Mouse (Mus musculus) intestine, postnatal 0 days (tissue): ENCODE measurements around the gene Traf3ip1. TPM values are rescaled to one million over a fixed set of nuclear protein-coding genes. Genes with fewer than 3 reads are reported as not detected.

Source experiments
- ATAC-seq: fragments of 200-750 bp; cut with Nextera tagmentation; 2 replicates; pipeline ENCODE4 v1.8.0; 2017; ENCODE audit warnings: mild to moderate bottlenecking, moderate TSS enrichment, moderate library complexity
- H3K27ac ChIP-seq: fragments of 300-500 bp; sonication (generic); 2 replicates; pipeline ENCODE4 v1.5.1; 2014; ENCODE audit warnings: mild to moderate bottlenecking, low read depth, low read length, moderate library complexity
- H3K27me3 ChIP-seq: fragments of 300-500 bp; sonication (generic); replicated peaks from 2 replicates; pipeline ENCODE4 v1.6.1; 2014; ENCODE audit warnings: low read length, mixed read lengths; ENCODE audit not compliant: control insufficient read depth, insufficient read depth
- H3K36me3 ChIP-seq: fragments of 300-500 bp; sonication (generic); 2 replicates; pipeline ENCODE4 v1.6.1; 2014; ENCODE audit warnings: mild to moderate bottlenecking, moderate library complexity; ENCODE audit not compliant: control insufficient read depth, insufficient read depth
- H3K4me1 ChIP-seq: fragments of 300-500 bp; sonication (generic); replicated peaks from 2 replicates; pipeline ENCODE4 v1.6.1; 2014; ENCODE audit warnings: antibody characterized with exemption, low read length, mixed read lengths; ENCODE audit not compliant: control insufficient read depth, insufficient read depth
- H3K4me2 ChIP-seq: fragments of 300-500 bp; sonication (generic); replicated peaks from 2 replicates; pipeline ENCODE4 v1.6.1; 2014; ENCODE audit warnings: low read depth, mild to moderate bottlenecking, moderate library complexity
- H3K4me3 ChIP-seq: fragments of 300-500 bp; sonication (generic); 2 replicates; pipeline ENCODE4 v1.5.1; 2014; ENCODE audit warnings: low read depth, low read length
- H3K9ac ChIP-seq: fragments of 300-500 bp; sonication (generic); 2 replicates; pipeline ENCODE4 v1.6.1; 2014; ENCODE audit warnings: mild to moderate bottlenecking, low read depth, low read length
- H3K9me3 ChIP-seq: fragments of 300-500 bp; sonication (generic); 2 replicates; pipeline ENCODE4 v1.6.1; 2016; ENCODE audit warnings: mixed run types; ENCODE audit not compliant: control insufficient read depth
- CTCF ChIP-seq: sonication (generic); IDR thresholded peaks from 2 replicates; pipeline ENCODE4 v1.5.1; 2016; ENCODE audit warnings: low read depth, mild to moderate bottlenecking, control low read depth, antibody characterized with exemption, moderate library complexity
- WGBS: fragments of 180-500 bp; shearing (Covaris S2); extraction: QIAGEN DNeasy Blood & Tissue Kit; methylation state at CpG from one replicate; pipeline ENCODE4 v1.1.7; 2014; 5-methylcytosine and 5-hydroxymethylcytosine counted together
- polyA plus RNA-seq: library from polyadenylated mRNA; unstranded; fragments of >200 nt; fragmentation: Nextera tagmentation; extraction: Ambion mirVana; gene quantifications from 2 replicates; pipeline ENCODE4 v1.2.1, GENCODE M21; 2015

The Traf3ip1 gene
- polyA plus RNA-seq, 1 experiment from 2014 or later = 3.7 TPM

DNA sequence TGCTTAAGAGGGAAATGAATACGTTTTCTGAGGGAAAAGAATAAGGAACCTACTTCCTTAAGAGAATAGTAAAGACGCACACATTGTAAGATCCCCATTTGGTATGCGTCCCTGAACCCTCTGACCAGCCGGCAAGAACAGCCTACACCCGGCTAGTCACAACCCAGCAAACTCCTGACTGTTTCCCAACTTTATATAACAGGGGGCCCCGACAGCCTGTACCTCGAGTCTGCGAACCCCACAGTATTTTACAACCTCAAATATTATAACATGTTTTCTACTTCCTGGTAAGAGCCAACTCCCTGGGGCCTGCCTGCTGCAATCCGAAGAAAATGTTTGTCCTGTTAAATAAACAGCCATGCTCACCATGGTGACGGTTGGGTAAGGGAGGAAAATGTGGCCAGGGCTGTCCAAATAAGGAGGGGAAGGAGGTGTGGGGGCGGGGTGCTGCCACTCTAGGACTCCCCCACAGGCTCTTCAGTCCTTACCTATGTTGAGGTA lies 38.1 kb upstream of the Traf3ip1 start:
- Histone ChIP-seq H3K27me3 (no peaks in the 10 kb centered on the region), H3K4me2 (peak overlapping the region; percentile 76), H3K4me1 (peaks cover 24% of the 10 kb centered on the region), H3K9me3 (no peaks in the 10 kb centered on the region), H3K4me3 (peak overlapping the region; percentile 11; the same call in 1 of the 2 replicates), H3K27ac (peak overlapping the region; percentile 97), H3K9ac (peak overlapping the region; percentile 43), H3K36me3 (no peaks in the 10 kb centered on the region)
- peak; percentile 56 for ATAC-seq
- TF ChIP-seq CTCF = no peak
- 2% methylated on average over 11 of the region's 11 CpGs for WGBS

DNA sequence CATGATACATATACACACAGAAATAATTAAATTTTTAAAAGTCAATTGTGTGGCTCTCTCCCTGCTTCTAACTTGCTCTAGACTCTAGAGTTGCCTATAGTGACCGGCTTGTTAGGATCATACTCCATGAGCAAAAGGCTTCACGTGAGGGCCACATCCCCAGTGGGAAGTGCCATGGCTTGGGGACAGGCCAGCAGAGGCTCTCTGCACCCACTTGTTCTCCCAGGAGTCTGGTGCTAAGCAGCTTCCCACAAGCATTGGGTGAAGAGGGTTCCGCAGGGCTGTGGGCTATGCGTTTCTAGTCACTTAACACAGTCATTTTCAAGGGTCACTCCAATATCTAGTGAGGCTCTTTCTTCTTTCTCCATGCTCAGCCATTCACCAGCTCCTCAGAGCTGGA lies 37.3 kb upstream of the Traf3ip1 start:
- TF ChIP-seq CTCF = no peak
- H3K27me3 ChIP-seq = no peaks in the 10 kb centered on the region
- peak overlapping the region; percentile 76 for H3K4me2 ChIP-seq
- peak overlapping the region; percentile 26; the same call in 1 of the 2 replicates for H3K9ac ChIP-seq
- H3K4me1 ChIP-seq = peaks cover 24% of the 10 kb centered on the region
- H3K27ac ChIP-seq = peak overlapping the region; percentile 97
- no peaks in the 10 kb centered on the region for H3K36me3 ChIP-seq
- H3K4me3 ChIP-seq = peak overlapping the region; percentile 83
- ATAC-seq = no peak
- WGBS = 63% methylated on average over 4 of the region's 4 CpGs
- H3K9me3 ChIP-seq = no peaks in the 10 kb centered on the region

DNA sequence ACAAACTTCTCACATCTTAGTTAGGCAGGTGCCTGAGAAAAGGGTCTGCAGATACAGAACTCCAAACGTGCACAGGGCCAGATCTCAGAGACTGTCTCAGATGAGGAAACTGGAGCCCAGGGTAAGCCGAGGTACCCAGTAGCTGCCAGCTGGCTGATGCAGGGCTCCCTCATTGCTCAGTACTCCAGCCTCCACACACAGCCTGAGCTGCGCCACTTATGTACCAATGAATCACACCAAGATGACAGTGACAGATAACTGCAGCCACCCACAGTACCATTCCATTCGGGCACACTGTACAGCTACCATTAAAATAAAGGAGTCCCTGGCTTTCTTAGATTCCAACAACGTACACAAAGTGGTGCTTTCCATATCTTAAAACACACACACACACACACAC lies 36.7 kb upstream of the Traf3ip1 start:
- Histone ChIP-seq H3K27ac (peak overlapping the region; percentile 97), H3K9me3 (no peaks in the 10 kb centered on the region), H3K4me3 (peak overlapping the region; percentile 83), H3K9ac (peak overlapping the region; percentile 82), H3K4me1 (peaks cover 24% of the 10 kb centered on the region), H3K27me3 (no peaks in the 10 kb centered on the region), H3K4me2 (peak overlapping the region; percentile 76), H3K36me3 (no peaks in the 10 kb centered on the region)
- ATAC-seq = no peak
- WGBS = 23% methylated on average over 5 of the region's 5 CpGs
- no peak for TF ChIP-seq CTCF

DNA sequence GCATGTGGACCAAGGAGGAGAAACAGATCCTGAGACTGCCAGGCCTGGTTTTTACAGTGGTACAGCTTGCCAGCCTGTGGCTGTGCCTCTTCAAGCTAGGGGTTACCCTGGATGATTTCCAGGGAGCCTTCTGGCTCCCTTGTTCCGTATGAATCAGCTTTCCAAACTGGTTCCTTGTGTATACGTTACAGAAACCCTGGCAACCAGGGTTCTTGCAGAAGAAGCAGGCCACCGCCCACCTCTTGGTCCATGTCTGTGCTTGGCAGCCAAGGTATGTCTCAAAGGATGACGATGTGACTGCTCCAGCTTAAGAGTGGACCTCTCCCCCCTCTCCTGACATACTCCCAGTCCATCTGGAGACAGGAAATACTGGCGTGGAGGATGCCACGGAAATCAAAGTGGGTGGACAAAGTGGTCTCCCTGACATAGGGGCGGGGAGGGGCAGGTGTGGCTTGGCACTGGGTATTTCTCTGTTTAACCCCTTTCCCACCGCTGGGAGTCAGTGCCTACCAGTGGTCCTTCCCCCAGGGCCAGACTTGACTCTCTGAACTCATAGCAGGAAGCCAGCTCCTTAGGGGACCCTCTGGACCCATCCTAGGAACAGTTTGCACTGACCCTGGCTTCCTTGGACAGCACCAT lies 36.1 kb upstream of the Traf3ip1 start:
- Histone ChIP-seq H3K9me3 (no peaks in the 10 kb centered on the region), H3K4me1 (peaks cover 24% of the 10 kb centered on the region), H3K9ac (peak overlapping the region; percentile 82), H3K4me3 (peak overlapping the region; percentile 83), H3K27ac (peak overlapping the region; percentile 97), H3K4me2 (peak overlapping the region; percentile 76), H3K36me3 (no peaks in the 10 kb centered on the region), H3K27me3 (no peaks in the 10 kb centered on the region)
- WGBS = 3% methylated on average over 8 of the region's 8 CpGs
- peak; percentile 14 for ATAC-seq
- TF ChIP-seq CTCF = peak; percentile 43

DNA sequence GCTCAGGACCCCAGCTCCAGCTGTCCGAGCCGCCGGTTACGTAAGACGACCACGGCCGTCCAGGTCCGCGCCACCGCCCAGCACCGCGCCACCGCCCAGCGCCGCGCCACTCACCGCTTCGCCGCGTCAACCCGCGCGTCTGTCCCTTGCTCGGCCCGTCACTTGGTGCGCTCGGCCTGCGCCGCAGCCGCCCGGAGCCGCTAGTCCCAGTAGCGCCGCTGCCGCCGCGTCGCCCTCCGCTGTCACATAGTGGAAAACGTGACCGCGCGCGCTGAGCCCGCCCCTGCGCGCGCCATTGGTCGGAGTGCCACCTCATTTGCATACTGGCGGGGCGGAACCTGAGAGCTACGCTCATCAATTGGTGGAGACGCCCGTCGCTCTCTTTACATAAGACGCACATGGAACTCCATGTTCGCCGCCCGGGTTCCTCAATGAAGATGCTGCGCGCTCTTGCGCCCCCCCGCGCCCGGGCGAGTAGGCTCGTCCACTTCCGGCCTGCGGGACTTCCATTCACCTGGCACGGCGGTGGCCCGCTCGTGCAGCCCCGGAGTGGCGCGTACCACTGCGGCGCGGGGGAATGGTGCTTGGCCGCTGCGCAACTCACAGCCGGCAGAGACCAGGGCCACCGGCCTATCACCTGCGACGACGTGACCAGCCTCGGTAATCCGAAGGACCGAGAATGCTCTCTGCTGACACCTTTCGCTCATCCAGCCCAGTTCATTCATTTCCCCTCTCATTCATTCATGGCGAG lies 35.2 kb upstream of the Traf3ip1 start, which contains the start of gene Per2:
Gene Per2 (minus strand): TSS at position 266 of the 751 bp plus-strand sequence.
- peak; percentile 71 for TF ChIP-seq CTCF
- ATAC-seq = peak; percentile 81
- Histone ChIP-seq H3K27ac (peak within 1 kb of the TSS; percentile 97), H3K4me2 (peak within 1 kb of the TSS; percentile 76), H3K4me1 (peaks cover 24% of the 10 kb centered on the region), H3K9me3 (no peaks in the 10 kb centered on the region), H3K4me3 (peak within 1 kb of the TSS; percentile 83), H3K9ac (peak within 1 kb of the TSS; percentile 82), H3K36me3 (no peaks in the 10 kb centered on the region), H3K27me3 (no peaks in the 10 kb centered on the region)
- under 1% methylated on average over 90 of the region's 91 CpGs for WGBS

DNA sequence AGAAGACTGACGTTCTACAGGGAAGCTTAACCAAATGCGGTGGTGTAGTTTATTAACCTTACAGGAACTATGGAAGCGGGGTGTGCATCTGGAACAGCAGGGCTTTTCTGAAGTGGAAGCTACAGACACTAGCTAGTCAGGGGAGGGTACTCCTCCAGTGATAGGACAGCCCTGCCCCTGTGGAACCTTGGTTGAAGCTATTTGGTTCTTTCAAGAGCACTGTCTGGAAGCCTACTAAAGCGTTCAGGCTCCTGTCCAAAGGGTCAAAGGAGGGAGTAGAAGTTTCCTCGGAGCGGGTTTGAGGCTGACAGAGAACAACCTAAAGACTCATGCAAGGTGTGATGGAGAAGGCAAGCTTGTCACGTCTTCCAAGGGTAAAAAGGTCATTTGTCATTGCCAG lies 34.4 kb upstream of the Traf3ip1 start:
- peak overlapping the region; percentile 83 for H3K4me3 ChIP-seq
- no peaks in the 10 kb centered on the region for H3K27me3 ChIP-seq
- ATAC-seq = no peak
- H3K4me2 ChIP-seq = peak overlapping the region; percentile 76
- TF ChIP-seq CTCF = no peak
- H3K27ac ChIP-seq = peak overlapping the region; percentile 77
- no peaks in the 10 kb centered on the region for H3K9me3 ChIP-seq
- H3K9ac ChIP-seq = peak overlapping the region; percentile 8; the same call in 1 of the 2 replicates
- peaks cover 27% of the 10 kb centered on the region for H3K4me1 ChIP-seq
- 20% methylated on average over 7 of the region's 7 CpGs for WGBS
- H3K36me3 ChIP-seq = no peaks in the 10 kb centered on the region
